Mouse (Mus musculus) stomach, embryonic 14.5 days (tissue): ENCODE data around the gene Hnrnpu. TPM values are rescaled to one million over a fixed set of nuclear protein-coding genes. Genes with fewer than 3 reads are reported as not detected.
"Not testable (repeated sequence)": the region's sequence is repeated elsewhere in the genome, so short reads cannot be mapped to it uniquely, and the experiment has no call there.

ENCODE experiments used
- ATAC-seq: fragments of 200-750 bp; cut with Nextera tagmentation; 2 replicates; pipeline ENCODE4 v1.8.0; 2017; ENCODE audit warnings: low read depth, moderate TSS enrichment; ENCODE audit not compliant: insufficient number of reproducible peaks, insufficient read depth, low FRiP score
- H3K27ac ChIP-seq: fragments of 300-500 bp; sonication (generic); 2 replicates; pipeline ENCODE4 v1.5.1; 2014; ENCODE audit warnings: mild to moderate bottlenecking, low read length, moderate library complexity, mixed read lengths
- H3K27me3 ChIP-seq: fragments of 300-500 bp; sonication (generic); 2 replicates; pipeline ENCODE4 v1.6.1; 2014; ENCODE audit warnings: low read length, control low read depth, mixed read lengths; ENCODE audit not compliant: control insufficient read depth, insufficient read depth
- H3K36me3 ChIP-seq: fragments of 300-500 bp; sonication (generic); 2 replicates; pipeline ENCODE4 v1.6.1; 2014; ENCODE audit warnings: mild to moderate bottlenecking, control low read depth, low read length, moderate library complexity, mixed read lengths; ENCODE audit not compliant: control insufficient read depth, insufficient read depth
- H3K4me1 ChIP-seq: fragments of 300-500 bp; sonication (generic); 2 replicates; pipeline ENCODE4 v1.6.1; 2014; ENCODE audit warnings: low read length, control low read depth, mixed read lengths; ENCODE audit not compliant: control insufficient read depth, insufficient read depth
- H3K4me2 ChIP-seq: fragments of 300-500 bp; sonication (generic); replicated peaks from 2 replicates; pipeline ENCODE4 v1.6.1; 2014; ENCODE audit warnings: low read depth, low read length, control low read depth
- H3K4me3 ChIP-seq: fragments of 300-500 bp; sonication (generic); 2 replicates; pipeline ENCODE4 v1.5.1; 2014; ENCODE audit warnings: low read depth, low read length, control low read depth
- H3K9ac ChIP-seq: fragments of 300-500 bp; sonication (generic); replicated peaks from 2 replicates; pipeline ENCODE4 v1.6.1; 2014; ENCODE audit warnings: low read depth, mild to moderate bottlenecking, control low read depth, low read length, moderate library complexity, mixed read lengths
- H3K9me3 ChIP-seq: fragments of 300-500 bp; sonication (generic); 2 replicates; pipeline ENCODE4 v1.6.1; 2016; ENCODE audit warnings: low read depth, low read length, control low read depth; ENCODE audit not compliant: control insufficient read depth
- WGBS: fragments of 180-500 bp; shearing (Covaris S2); extraction: QIAGEN DNeasy Blood & Tissue Kit; methylation state at CpG from one replicate; pipeline ENCODE4 v1.1.7; 2014; 5-methylcytosine and 5-hydroxymethylcytosine counted together
- polyA plus RNA-seq: library from polyadenylated mRNA; unstranded; fragments of >200 nt; fragmentation: Nextera tagmentation; extraction: Ambion mirVana; gene quantifications from 2 replicates; pipeline ENCODE4 v1.2.1, GENCODE M21; 2014

The Hnrnpu gene
- polyA plus RNA-seq, 1 experiment from 2014 or later: 364 TPM

DNA sequence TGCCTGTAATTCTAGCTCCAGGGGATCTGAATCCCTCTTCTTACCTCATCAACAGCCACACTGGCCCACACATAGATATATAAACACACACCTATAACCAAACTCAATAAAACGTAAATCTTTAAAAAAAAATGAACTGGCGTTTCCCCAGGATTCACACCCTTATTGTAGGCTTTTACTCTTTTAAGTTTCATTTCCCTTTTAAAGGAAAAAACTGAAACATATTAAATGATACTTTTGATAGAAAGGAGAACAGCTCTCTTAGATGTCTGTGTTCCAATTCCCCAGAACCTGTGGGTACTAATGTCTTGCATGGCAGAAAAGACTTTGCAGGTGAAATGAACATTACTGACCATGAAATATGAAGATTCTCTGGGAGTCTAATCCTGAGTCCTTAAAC is 13.2 kb upstream of the Hnrnpu start:
- Histone ChIP-seq H3K4me3 (no peak overlapping the region), H3K27ac (no peak overlapping the region), H3K36me3 (no peaks in the 10 kb centered on the region), H3K9ac (no peak overlapping the region), H3K4me2 (no peak overlapping the region), H3K9me3 (no peaks in the 10 kb centered on the region), H3K27me3 (no peaks in the 10 kb centered on the region), H3K4me1 (no peaks in the 10 kb centered on the region)
- WGBS: 88% methylated on average over 2 of the region's 2 CpGs
- ATAC-seq: no peak

DNA sequence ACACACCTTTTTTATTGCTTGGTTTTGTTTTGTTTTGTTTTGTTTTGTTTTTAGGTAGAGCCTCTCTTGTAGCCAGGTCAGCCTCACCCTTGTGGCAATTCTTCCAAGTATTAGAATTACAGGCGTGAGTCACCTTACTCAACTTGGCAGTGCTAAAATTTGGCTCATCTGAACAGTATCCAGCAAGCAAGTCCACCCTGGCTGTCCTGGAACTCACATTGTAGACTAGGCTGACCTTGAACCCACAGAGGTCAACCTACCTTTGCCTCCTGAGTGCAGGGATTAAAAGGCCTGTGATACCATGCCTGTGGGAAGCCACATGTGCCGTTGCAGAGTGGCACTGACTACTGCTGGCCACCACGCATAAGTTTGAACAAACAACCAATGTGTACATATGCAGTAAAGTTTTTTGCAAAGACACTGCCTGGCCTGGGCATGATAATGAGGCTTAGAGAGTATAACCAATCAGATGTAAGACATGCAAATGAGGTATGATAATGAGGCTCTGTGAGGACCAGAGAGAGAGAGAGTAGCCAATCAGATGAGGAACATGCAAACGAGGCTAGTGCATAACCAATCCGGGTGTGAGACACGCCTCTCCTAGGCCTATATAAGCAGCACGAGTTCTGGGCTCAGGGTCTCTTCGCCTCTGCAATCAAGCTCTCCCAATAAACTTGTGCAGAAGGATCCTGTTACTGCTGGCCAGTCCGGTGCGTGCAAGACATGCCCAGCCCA is 6.6 kb upstream of the Hnrnpu start:
- not testable (repeated sequence) for H3K4me3 ChIP-seq, H3K4me2 ChIP-seq, H3K4me1 ChIP-seq, H3K9me3 ChIP-seq, H3K9ac ChIP-seq, H3K27me3 ChIP-seq, H3K36me3 ChIP-seq, H3K27ac ChIP-seq, ATAC-seq
- WGBS: 81% methylated on average over 10 of the region's 10 CpGs

DNA sequence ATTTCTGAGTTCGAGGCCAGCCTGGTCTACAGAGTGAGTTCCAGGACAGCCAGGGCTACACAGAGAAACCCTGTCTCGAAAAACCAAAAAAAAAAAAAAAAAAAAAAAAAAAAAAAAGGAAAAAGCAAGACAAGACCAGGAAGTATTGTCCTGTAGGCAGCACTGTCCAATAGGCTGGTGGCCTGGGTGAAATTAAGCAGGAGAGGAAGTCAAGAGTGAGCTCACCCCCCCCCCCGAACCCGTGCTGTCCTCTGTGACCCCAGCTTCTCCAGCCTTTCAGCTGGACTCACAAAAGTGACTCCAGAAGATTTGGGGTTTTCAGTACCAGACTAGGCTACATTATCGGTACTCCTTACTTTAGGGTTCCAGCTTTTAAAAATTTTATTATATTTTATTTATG is 5.0 kb upstream of the Hnrnpu start:
- Histone ChIP-seq H3K4me1 (no peaks in the 10 kb centered on the region), H3K9ac (no peak overlapping the region), H3K9me3 (no peaks in the 10 kb centered on the region), H3K36me3 (no peaks in the 10 kb centered on the region), H3K27ac (no peak overlapping the region), H3K27me3 (no peaks in the 10 kb centered on the region), H3K4me2 (no peak overlapping the region), H3K4me3 (no peak overlapping the region)
- ATAC-seq: no peak
- WGBS: 82% methylated on average over 4 of the region's 5 CpGs

DNA sequence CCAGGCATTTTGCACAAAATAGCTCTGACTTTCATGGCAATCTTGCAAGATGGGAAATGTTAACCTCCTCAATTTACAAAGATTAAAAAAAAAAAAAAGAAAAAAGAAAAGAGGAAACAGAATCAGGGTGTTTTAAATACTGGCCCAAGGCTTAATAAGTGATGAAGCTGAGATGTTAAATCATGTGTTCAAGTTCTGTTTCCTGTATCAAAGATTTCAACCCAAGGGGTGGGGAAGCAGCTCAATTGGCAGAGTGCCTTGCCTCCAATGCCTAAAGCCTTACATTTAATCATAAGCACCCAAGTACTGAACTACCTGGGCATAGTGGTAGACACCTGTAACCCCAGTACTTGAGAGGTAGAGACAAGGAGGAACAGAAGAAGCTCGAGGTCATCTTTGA is 4.5 kb upstream of the Hnrnpu start:
- ATAC-seq: no peak
- no peaks in the 10 kb centered on the region for H3K27me3 ChIP-seq
- no peak overlapping the region for H3K4me2 ChIP-seq
- H3K9me3 ChIP-seq: no peaks in the 10 kb centered on the region
- no peak overlapping the region for H3K9ac ChIP-seq
- H3K36me3 ChIP-seq: no peaks in the 10 kb centered on the region
- no peaks in the 10 kb centered on the region for H3K4me1 ChIP-seq
- no peak overlapping the region for H3K27ac ChIP-seq
- WGBS: 81% methylated on average over 1 of the region's 1 CpGs
- H3K4me3 ChIP-seq: no peak overlapping the region

DNA sequence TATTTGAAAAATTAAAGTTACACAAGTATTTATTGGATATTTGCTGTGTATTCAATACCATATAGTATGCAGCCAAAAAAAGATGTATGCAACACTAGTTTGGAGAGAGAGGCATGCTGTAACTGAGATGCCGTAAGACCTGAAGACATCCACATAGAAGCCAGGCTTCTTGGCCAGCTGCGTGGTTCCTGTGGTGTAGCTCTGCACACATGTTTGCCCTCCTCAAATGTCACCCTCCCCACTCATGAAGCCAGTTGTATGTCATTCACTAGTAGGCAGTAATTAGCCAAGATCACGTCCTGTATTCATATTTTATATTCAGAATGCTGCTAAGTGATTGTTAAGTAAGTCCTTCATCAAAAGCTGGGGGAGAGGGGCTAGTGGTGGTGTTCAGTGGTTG is 3.8 kb upstream of the Hnrnpu start:
- H3K27ac ChIP-seq: no peak overlapping the region
- no peak for ATAC-seq

DNA sequence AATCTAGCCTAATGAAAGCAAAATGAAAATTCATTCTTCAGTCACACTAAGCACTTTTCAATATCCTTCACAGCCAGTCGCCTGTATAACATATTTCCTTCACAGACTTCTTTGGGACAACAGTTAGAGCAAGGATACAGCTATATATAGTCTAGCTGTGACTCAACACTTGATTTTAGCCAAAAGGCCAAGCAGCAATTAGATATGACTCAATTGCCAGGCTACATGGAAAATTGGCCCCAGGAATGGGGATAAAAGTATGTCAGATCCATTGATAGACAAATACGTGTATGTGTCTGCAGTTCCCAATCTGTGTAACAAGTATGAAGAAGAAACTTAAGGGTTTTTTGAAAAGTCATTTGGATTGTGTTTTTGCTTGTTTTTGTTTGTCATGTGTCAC is 2.6 kb upstream of the Hnrnpu start:
- 86% methylated on average over 2 of the region's 2 CpGs for WGBS
- H3K9ac ChIP-seq: no peak overlapping the region
- H3K4me1 ChIP-seq: no peaks in the 10 kb centered on the region
- H3K27ac ChIP-seq: no peak overlapping the region
- ATAC-seq: no peak
- H3K4me2 ChIP-seq: no peak overlapping the region
- no peaks in the 10 kb centered on the region for H3K9me3 ChIP-seq
- 0 out of 2 replicates have a peak, but pooled peaks cover 5% of the 10 kb centered on the region for H3K36me3 ChIP-seq
- no peak overlapping the region for H3K4me3 ChIP-seq
- H3K27me3 ChIP-seq: no peaks in the 10 kb centered on the region

More for the DNA sequence above, 3.8 kb upstream of the Hnrnpu start:
- H3K27me3 ChIP-seq: no peaks in the 10 kb centered on the region
- no peak overlapping the region for H3K9ac ChIP-seq
- 84% methylated on average over 3 of the region's 3 CpGs for WGBS
- H3K9me3 ChIP-seq: no peaks in the 10 kb centered on the region
- H3K4me3 ChIP-seq: no peak overlapping the region
- no peaks in the 10 kb centered on the region for H3K4me1 ChIP-seq
- no peak overlapping the region for H3K4me2 ChIP-seq
- H3K36me3 ChIP-seq: no peaks in the 10 kb centered on the region

DNA sequence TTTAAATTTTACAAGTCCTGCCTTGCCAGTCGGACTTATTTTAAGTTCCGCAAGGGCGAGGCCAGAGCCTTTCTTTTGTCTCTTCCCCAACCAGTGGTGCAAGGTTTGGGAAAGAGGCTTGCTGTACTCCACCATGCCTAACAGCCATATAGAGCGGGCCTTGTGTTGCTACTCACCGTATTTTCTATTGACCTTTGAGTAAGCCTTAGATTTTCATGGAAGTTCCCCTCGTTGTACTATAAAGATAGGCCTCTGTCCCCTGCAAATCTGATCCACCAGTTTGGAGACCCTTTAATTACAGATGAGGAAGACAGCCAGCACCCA is 683 bp upstream of the Hnrnpu start:
- peak overlapping the region; percentile 56 for H3K4me2 ChIP-seq
- H3K9ac ChIP-seq: peak overlapping the region; percentile 100
- WGBS: 4% methylated on average over 6 of the region's 6 CpGs
- H3K4me3 ChIP-seq: peak overlapping the region; percentile 99
- no peaks in the 10 kb centered on the region for H3K27me3 ChIP-seq
- H3K9me3 ChIP-seq: no peaks in the 10 kb centered on the region
- peaks cover 6% of the 10 kb centered on the region; the same call in 1 of the 2 replicates for H3K4me1 ChIP-seq
- peaks cover 15% of the 10 kb centered on the region for H3K36me3 ChIP-seq
- peak overlapping the region; percentile 100 for H3K27ac ChIP-seq
- no peak for ATAC-seq

DNA sequence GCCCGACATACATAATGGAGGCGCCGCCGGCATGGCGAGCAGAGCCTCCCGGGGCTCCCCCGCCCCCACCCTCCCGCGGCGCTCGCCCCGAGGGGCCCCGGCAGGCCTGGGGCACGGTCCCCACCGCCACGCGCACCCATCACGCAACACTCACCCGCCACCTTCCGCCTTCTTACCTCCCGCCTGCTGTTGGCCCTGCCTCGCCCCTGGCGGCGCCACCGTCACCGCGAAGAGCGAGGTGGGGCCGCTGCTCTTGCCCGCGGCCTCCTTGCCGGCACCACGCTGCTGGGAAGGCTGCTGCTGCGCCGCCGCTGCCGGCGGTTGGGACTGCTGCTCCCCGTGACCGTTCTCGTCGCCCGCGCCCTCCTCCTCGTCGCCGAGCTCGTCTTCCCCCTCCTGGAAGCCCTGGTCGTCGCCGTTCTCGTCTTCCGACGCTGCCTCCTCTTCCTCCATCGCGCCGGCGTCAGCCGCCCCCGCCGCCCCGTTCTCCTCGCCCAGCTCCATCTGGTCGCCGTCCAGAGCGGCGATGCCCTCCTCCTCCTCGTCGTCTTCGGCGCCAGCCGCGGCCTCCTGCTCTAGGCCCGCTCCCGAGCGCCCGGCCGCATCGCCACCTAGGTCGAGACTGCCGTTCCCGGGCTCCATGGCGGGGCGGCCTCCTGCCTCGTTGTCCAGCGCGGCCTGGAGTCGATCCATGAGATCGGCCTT is 668 bp downstream of the Hnrnpu start:
- H3K4me2 ChIP-seq: no peak overlapping the region
- ATAC-seq: peak; percentile 30
- H3K4me3 ChIP-seq: peak overlapping the region; percentile 99
- no peaks in the 10 kb centered on the region for H3K9me3 ChIP-seq
- peak overlapping the region; percentile 100 for H3K27ac ChIP-seq
- H3K4me1 ChIP-seq: peaks cover 6% of the 10 kb centered on the region; the same call in 1 of the 2 replicates
- peak overlapping the region; percentile 100 for H3K9ac ChIP-seq
- under 1% methylated on average over 73 of the region's 89 CpGs for WGBS
- H3K27me3 ChIP-seq: no peaks in the 10 kb centered on the region
- H3K36me3 ChIP-seq: peaks cover 29% of the 10 kb centered on the region
